Mouse (Mus musculus): ENCODE measurements at regions not wholly inside any gene's neighbourhood (a gene's known extent, or its start where the extent isn't known, plus 50 kb on each side); places are given as distances from the start of the nearest gene placed in this dataset.
A peak's percentile ranks its signal among the peaks of the same experiment; 100 is the strongest.

DNA sequence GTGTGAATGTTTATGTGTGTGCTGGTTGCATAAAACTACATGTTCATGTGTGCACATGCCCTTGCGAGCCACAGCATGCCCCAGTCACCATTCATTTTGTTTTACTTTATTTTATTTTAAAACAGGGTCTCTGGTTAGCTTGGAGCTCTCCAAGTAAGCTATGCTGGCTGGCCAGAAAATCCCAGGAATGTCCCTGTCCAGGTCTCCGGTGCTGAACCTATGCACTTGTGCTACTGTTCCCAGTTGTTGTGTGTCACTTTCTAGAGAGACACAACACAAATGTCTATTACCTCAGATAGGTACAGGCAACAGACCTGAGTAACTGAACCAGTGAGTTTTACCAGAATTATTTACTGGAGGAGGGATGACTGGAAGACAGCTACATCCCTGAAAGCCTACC is 530.4 kb upstream of the Castor2 start:
- no peak for DNase-seq (ENCODE audit: low spot score in 2 of 2)

DNA sequence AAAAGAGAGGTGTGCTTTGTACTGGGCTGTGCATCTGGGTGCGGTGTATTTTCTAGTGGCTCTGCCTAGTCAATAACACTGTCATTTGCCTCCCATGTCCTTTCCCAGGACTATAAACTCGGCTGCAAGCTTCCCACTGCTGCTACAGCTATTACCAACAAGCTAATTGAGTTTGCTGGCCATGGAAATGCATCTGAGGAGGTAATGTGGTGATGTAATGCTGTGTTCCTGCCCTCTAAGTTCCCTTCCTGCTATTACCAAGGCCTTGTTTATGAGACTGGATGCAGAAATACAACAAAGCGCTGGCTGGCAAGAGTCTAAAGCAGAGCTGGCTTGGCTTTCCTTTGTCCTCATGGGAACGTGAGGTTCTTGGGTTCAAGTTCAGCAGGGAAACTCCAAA is 533.0 kb upstream of the Castor2 start:
- DNase-seq (ENCODE audit: low spot score in 2 of 2) = no peak

DNA sequence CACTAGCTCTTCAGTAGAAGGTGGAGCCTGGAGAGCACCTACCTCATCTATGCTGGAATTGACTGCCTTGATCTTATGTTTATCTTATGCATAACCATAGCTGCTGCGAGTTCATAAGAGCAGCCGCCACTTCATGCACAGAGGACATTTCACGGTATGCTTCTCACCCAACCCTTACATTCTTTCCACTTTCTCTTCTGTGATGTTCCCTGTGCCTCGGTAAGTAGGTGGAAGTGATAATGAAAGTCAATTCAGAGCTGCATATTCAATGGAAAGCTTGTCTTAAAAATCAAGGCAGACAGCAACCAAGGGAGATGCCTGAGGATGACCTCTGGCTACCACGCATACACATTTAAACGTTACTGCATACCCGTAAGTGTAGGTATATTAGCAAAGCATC is 548.9 kb upstream of the Castor2 start:
- no peak for DNase-seq (ENCODE audit: low spot score in 2 of 2)

DNA sequence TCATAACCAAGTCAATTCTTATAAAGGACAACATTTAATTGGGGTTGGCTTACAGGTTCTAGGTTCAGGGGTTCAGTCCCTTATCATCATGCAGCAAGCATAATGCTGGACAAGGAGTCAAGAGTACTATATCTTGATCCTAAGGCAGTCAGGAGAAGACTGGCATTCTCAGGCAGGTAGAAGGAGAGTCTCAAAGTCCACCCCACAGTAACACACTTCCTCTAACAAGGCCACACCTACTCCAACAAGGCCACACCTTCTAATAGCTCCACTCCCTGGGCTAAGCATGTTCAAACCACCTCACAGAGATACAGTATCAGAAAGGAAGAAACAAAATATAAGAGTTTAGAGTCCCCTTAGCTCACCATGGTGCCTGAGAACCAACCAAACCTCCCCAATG is 557.3 kb upstream of the Castor2 start:
- DNase-seq (ENCODE audit: low spot score in 2 of 2) = no peak

DNA sequence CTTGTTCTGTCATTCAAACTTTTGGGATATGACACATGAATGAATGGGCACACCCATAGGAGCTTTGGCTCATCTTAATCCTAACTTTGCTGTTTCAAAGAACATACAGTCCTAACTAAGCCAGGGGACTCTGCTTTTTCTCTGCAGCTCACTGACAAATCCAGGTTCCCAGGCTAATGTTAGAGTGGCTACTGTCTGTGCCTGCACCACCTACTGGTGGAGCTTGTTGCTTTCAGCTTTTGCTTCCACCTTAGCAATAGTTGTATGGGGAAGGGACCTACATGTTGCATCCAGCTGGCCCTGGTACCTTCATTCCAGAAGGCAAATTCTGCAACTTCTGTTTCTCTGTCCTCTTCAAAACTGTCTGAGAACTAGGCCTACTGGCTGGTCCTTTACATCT is 566.8 kb upstream of the Castor2 start:
- DNase-seq (ENCODE audit: low spot score in 2 of 2) = peak in 1 of 2 experiments; percentile 32

DNA sequence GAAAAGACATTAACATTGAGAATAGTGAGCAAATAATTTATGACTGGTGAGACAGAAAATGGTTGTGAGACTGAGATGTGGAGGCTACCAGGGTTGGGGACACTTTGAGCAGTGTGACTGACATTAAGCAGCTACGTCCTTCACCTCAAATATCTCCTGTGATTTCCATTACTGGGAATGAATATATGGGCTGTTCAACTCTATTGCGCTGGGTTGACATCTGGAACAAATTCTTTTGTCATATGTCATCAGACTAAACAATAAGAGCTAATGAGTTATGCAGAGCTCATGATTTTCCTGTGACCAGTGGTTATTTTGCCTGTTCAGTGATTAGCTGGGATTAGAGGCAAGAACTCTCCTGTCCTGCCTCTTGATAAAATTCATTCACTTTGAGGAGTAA is 593.9 kb upstream of the Castor2 start:
- no peak for DNase-seq (ENCODE audit: low spot score in 2 of 2)

DNA sequence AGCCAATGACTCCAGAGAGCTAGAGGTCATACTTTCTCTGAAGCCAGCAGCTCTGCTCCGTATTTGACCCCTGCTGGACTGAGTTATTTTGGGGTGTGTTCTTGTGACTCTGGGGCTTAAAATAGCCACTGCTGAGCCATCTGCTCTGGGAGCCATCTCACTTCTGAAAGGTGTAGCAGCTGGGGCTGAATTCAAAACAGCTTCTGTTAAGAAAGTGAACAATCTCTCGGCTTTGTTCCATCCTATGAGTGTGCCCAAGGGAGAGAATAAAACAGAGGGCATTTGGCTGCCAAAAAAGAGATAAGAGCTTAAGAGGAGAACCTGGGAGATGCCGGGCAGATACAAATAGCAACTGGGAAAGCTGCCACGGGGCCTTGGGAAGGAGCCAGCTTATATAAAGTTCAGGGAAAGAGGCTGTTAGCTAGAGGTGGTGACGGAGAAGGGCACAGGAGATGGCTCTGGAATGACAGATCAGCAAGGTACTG is 611.7 kb upstream of the Castor2 start:
- DNase-seq (ENCODE audit: low spot score in 2 of 2) = peak; percentile 64 to 90

DNA sequence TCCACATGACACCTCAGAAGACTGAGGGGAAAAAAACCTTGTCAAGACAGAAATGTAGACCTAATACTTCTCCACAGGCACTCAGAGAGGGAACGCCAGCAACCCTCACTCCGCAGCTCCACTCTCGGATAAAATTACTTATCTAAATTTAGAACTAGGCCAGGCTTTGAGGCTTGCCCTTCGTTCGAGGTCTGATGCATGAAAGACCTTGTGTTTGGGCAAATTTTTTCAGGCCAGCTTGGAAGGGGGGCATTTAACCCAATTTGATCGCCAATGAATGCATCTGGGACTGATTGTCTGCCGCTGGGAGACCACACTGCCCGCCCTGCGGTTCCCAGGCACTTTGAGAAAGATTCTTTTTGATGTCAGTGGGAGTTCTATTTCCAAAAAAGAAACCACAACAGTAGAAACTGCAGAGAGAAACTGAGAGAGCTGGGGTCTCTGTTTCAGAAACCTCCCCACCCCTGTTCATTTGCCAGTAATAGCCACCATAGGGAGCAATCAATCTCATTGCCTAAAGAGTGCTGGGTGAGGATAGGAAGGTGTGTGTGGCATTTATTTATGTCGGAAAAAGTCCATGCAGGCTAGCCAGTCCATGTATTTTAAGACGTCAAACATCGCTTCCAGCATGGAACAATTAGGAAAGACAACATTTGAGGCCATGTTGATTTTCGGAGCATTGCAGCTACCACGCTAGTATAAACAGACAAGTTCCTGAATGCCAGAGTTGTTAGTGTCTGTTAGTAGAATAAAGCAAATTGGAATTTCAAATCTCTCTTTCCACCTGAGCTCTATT is 617.0 kb upstream of the Castor2 start:
- peak; percentile 40 to 42 for DNase-seq (ENCODE audit: low spot score in 2 of 2)

DNA sequence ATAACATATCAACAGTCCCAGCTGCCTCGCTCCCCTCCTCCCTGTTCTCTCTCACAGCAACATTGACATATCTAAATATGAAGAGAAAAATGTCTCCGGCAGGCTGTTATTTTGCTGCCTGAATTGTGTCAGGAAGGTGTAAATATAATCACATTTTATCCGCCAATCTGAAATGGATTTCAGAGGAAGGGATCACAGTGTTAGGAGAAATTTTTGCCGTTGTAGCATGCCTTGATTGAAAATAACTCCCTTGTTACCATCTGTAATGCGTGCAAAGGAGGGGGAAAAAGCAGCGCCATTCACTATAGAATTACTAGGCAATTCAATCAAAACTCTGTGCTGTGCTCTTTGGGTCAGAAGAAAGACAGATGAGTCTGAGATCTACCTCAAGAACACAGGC is 620.3 kb upstream of the Castor2 start:
- no peak for DNase-seq (ENCODE audit: low spot score in 2 of 2)

DNA sequence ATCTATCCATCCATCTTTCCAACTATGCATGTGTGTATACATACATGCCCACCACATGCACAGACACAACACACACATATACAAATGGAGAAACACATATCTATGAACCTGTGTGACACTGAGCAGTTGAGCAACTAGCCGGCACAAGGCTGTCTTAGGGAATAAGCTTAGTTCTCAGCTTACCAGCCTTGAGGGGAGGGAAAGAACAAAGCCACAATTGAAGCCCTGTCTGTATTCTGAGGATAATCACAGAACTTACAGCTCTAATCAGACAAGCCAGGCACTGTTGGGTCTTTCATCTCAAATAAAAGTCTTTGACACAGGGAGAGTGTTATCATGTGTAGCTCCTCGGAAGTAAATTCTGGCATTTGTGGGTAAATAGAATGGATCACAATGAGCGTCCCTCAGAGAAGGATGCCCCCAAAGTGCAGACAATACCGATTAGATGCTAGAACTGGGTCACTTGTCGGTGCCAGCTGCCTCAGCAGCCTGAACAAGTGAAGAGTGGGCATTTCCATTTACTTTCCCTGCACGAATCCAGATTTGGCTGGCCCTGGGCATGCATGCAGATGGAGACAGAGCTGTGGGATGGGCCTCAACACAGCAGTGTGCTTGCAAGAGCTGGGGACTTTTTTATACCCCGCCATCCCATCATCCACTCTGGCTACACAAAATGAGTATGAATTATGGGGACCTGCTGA is 646.0 kb upstream of the Castor2 start:
- DNase-seq (ENCODE audit: low spot score in 2 of 2) = peak; percentile 20 to 58

DNA sequence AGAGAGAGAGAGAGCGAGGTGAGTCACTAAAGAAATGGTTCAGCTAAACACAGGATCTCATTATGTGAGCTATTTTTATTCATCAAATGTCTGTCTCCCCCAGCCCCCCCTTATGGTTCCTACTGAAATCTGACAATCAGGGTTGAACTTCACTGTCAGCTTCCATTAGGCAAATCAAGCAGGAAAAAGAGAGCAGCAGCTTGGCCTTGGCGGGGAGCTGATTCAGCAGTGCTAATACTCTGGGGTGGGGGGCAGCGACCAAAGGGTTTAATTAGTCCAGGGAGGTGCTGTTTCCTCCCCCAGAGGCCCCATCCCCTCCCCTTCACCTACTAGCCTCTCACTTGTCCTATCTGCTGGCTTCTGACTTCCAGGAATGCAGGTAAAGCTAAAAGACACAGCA is 649.6 kb upstream of the Castor2 start:
- DNase-seq (ENCODE audit: low spot score in 2 of 2) = no peak

DNA sequence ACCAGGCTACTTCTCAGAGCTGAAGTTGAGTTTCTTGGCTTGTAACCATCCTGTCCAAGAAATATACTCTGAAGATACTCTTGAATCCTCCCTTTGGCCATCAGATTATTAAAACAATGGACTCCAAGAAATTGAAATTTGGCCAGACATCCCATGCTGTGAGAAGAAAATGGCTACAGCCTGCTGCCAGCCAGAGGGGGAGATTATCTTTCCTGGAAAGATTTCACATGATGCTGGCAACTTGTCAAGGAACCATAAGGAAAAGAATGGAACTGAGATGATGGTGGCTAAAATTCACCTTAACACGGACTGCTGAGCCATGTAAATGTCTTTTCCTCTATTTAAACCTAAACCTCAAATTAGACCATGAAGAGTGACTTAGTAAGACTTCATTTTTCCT is 698.7 kb upstream of the Castor2 start:
- no peak for DNase-seq (ENCODE audit: low spot score in 2 of 2)

DNA sequence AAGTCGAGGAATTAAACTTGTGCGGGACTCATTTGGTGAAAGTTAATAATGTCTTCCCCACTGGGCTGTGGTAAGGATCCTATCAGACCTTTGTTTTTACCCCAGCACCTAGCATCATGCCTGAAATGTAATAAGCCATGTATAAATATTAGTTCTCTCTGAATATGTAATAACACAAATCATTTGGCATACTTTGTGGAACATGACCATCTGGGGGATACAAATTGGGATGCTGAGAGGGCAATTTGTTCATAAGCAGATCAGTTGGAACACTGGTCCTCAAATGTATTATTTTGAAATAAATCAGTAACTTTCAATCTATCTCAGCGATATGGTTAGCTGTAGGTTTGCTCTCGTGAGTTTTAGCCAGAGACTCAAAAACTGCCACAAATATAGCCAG is 709.6 kb upstream of the Castor2 start:
- no peak for DNase-seq (ENCODE audit: low spot score in 2 of 2)

DNA sequence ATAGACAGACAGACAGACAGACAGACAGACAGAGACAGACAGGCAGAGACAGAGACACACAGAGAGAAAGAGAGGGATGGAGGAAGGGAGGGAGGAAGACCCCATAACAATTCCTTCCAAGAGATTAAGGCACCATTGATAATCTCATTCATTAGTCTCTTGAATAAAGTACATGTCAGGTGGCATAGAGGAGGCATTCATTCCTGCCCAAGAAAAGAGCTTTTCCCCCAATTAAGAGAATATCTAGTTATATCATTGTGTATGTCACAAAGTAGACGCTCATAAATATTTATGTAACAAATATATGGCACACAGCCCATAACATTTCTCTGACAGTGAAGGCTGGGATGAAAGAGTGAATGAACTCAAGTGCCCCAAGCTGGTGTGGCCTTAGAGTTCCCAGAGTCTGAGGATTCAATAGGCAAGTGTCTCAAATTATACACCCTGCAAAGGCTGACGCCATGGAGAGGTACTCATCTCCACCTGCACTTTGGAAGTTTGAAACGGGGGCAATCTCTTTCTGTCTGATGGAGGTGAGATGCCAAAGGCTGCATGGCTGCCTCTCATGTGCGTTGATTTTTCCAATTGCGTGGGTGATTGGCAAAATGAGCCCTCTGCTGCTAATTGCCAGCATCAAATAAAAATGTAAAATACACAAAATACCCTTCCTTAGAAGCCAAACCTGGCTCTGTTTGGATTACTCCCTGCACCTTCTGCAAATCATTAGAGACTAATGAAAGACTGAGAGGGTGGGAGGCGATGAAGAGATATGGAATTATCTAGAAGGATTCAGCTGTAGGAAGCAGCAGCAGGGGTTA is 710.3 kb upstream of the Castor2 start:
- DNase-seq (ENCODE audit: low spot score in 2 of 2) = no peak

DNA sequence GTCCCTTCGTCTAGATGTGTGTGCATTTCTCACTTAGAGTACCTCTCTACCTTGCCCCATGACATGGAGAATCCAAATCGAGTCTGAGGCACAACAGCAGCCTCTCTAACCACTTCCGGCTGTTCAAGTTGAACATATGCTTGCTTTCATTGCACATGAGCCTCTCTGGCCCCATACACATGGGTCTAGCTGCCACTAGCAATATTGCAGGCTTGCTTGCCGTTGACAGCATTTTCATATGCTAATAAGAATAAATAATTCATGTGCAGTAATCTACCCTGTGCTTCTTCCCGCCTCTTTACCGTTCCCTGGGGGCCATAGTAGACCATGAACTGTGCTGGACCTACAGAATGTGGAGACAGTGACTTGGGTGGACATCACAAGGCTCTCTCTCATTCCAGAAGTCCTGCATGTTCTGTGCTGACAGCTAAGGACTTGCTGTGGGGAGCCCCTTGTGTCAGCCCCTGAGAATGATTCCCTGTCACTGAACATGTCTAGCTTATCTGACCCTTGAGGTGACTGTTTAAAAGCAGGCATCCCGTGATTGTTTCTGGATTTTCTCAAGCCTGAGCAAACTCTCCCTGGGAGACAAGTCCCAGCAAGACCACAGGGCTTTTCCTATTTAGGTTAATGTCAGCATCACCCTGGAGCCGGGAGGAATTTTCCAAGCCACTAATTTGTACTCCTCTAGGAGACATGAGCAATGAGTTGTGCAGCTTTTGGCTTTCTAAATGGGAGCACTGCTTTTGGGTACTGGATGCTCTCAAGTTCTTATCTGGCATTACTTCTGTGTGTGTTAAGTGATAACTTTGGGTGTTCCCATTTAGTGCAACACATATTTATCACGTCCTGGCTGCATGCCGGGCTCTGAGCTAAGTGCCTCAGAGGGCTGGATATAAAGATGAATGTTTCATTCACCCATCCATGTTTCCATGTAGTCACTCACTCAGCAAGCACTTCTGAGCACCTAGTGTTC is 713.8 kb upstream of the Castor2 start:
- DNase-seq (ENCODE audit: low spot score in 2 of 2) = no peak

DNA sequence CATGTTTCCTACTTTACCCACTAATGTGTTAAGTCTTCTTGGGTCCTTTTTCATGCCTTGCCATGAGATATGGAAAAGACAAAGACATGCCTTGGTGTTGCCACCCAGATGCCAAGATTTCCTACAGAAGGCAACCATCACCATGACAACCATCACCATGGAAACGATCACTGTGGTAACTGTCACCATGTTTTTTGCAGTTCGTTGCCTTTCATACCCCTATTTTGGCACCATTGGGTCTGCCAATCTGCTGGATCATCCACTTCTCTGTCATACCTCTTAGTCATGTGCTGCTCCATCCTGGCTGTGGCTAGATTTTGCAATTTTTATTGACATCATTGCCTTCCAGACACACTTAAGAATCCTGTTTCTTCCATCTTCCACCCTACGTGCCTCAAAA is 733.7 kb upstream of the Castor2 start:
- peak; percentile 48 to 74 for DNase-seq (ENCODE audit: low spot score in 2 of 2)

DNA sequence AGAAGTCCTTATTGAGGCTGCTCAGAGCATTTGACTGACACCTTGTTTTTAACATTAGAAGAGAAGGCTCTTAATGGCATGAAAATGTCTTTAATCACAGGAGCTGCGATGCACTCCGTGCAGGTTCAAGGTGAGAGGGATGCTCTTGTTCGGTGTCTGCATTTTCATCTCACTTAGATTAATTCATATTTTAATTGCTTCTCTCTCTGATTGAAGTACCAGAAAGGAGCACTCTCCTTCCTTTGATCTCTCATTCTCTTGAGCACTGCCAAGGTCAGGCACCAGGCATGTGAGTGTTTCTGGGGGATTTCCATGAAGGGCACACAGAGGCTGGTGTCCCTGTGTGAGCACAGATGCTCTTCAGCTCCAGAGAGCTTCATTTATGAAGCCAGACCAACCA is 752.0 kb upstream of the Castor2 start:
- no peak for DNase-seq (ENCODE audit: low spot score in 2 of 2)

DNA sequence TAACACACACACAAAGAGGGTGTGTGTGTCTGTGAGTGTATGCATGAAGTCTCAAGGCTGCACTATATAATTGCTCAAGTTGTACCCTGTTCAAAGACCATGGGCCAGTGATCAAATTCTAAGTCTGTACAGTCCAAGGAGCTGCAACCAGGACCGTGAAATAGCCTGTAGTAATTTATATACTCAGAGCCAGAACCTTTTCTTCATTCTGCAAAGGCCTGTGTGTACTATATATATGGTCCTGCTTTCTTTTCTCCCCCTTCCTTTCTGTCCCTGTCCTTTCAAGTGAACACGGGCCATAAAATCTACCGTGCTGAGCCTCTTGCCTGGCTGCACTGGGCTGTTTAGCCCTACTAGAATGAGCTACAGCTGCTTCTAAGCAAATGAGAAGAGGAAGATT is 757.5 kb upstream of the Castor2 start:
- no peak for DNase-seq (ENCODE audit: low spot score in 2 of 2)

DNA sequence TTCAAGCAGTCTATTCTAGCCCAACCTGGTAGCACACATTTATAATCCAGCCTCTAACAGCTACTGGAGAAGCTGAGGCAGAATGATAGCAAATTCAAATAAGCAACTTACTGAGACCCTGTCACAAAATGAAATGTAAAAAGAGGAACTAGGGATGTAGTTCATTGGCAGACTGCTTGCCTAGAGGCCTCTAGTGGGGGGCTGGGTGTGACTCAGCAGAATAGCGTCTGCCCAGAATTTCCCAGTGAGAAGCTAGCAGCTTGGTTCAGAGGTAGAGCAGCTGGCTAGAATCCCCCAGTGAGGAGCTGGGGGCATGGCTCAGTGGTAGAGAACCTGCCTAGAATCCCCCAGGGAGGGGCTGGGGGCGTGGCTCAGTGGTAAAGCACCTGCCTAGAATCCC is 777.5 kb upstream of the Auts2 start:
- no peak for DNase-seq (ENCODE audit: low spot score in 2 of 2)

DNA sequence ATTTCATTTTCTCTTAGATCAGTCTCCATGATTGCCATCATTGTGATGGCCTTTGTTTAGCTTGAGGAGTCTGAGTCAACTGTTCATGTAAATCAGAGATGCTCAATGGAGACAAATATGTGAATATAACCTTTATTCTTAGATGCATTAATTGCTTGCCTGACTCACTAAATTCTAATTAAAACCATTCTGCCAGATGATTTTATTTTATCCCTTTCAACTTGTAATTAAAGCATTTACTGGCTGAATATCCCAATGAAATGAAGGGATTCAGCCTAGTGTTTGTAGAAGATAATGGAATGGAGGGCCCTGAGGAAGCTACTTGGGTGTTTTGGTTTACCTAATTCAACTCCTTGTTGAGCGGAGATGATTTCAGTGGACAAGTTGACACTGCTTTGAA is 777.1 kb upstream of the Auts2 start:
- no peak for DNase-seq (ENCODE audit: low spot score in 2 of 2)

DNA sequence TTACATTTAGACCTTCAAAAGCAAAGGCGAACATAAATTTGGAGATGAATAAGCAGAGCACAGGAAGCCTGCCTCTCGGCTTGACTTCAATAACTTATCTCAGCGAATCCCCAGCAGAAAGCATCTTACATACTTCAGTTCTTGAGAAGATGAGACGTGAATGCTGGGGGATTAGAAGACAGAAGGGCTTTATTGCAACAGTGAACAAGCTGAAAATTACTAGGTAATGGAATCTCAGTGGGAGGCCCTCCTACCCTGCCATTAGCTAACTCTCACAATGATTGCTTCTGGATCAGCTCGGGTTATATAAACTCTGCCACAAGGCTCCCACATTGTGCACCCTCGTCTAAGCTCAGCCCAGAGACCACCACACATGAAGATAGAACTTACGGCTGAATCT is 770.9 kb upstream of the Auts2 start:
- DNase-seq (ENCODE audit: low spot score in 2 of 2) = peak in 1 of 2 experiments; percentile 23
